Mouse (Mus musculus) liver, adult 2 months (tissue): Measurements from ENCODE around the gene Triap1.

Source experiments
- CTCF ChIP-seq: fragments of 200-500 bp; IDR thresholded peaks from 2 replicates; pipeline ENCODE4 v1.5.1; 2011; ENCODE audit warnings: low read depth, low read length, control low read depth
- POLR2A ChIP-seq: fragments of 200-500 bp; IDR thresholded peaks from 2 replicates; pipeline ENCODE4 v1.6.1; 2011; ENCODE audit warnings: low read length, control low read depth; ENCODE audit not compliant: insufficient read depth; ENCODE audit errors: extremely low read depth

DNA sequence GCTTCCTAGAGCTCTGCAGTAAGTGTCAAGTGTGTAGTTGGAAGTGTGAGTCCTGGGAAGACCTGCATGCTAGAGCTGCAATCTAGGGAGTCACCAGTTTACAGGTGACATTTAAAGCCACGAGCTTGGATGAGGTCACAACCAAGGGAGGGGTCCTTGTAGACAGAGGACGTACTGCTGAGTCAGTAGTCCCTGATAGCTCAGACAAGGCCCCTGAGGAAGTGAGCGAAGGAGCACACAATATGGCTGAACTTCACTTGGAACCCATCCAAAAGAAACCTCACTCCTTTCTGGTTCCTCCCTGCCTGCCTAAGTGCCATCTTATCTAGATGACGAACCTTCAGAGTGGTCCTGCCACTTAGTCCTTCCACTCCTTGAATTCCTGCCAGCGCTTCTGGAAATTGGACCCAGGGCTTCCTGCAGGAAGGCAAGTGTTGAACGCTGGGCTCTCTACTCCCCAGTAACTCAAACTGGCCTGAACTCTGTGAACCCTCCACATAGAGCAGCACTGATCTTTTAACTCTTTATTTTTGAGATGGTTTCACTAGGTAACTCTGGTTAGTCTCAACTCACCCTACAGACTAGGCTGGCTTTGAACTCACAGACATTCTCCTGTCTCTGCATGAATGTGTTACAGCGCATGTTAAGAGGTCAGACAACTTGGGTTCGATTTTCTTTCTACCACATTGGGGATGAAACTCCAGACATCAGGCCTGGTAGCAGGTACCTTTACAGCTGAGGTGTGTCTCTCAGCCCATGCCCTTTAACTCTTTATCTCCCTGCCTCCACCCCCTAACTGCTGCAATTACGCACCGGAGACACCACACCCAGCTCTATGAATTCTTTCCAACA, 28.0 kb upstream of the Triap1 start:
- TF ChIP-seq CTCF, result no peak
- TF ChIP-seq POLR2A, result no peak
